Mouse (Mus musculus) cerebellum, adult 2 months (tissue): Measurements from ENCODE around the gene Gpr4. TPM values are rescaled to one million over a fixed set of nuclear protein-coding genes. Genes with fewer than 3 reads are reported as not detected.

ENCODE experiments used
- DNase-seq, 2 experiments: peaks; one replicate each; pipeline ENCODE4 v3.0.0; 2021
- H3K27ac ChIP-seq: fragments of 200-500 bp; 2 replicates; pipeline ENCODE4 v1.5.1; 2012; ENCODE audit warnings: low read length, control low read depth, inconsistent platforms; ENCODE audit not compliant: insufficient read depth
- H3K27me3 ChIP-seq: fragments of 200-500 bp; 2 replicates; pipeline ENCODE4 v1.6.1; 2012; ENCODE audit warnings: inconsistent platforms, mild to moderate bottlenecking, low read length, moderate library complexity; ENCODE audit not compliant: control insufficient read depth, insufficient read depth
- H3K4me1 ChIP-seq: fragments of 200-500 bp; 2 replicates; pipeline ENCODE4 v1.6.1; 2011; ENCODE audit warnings: low read length; ENCODE audit not compliant: control insufficient read depth, insufficient read depth
- H3K4me3 ChIP-seq: fragments of 200-500 bp; replicated peaks from 2 replicates; pipeline ENCODE3; 2011; ENCODE audit warnings: mild to moderate bottlenecking, low read depth, low read length, control low read depth; ENCODE audit not compliant: insufficient read depth
- CTCF ChIP-seq: fragments of 200-500 bp; IDR thresholded peaks from 2 replicates; pipeline ENCODE4 v1.5.1; 2011; ENCODE audit warnings: low read depth, mild to moderate bottlenecking, control low read depth, low read length, moderate library complexity, borderline replicate concordance; ENCODE audit not compliant: insufficient read depth
- POLR2A ChIP-seq: fragments of 200-500 bp; IDR thresholded peaks from 2 replicates; pipeline ENCODE4 v1.6.1; 2011; ENCODE audit warnings: low read length, control low read depth, borderline replicate concordance; ENCODE audit not compliant: insufficient read depth
- WGBS: fragments of 180-500 bp; shearing (Covaris S2); methylation state at CpG from one replicate; pipeline ENCODE4 v1.1.7; 2018; 5-methylcytosine and 5-hydroxymethylcytosine counted together
- polyA plus RNA-seq: library from polyadenylated mRNA; depleted of rRNA; stranded (reverse); fragments of >200 nt; gene quantifications from 2 replicates; pipeline ENCODE4 v1.2.3, GENCODE M21; 2012; rRNA removed

The Gpr4 gene
- polyA plus RNA-seq, 1 experiment, result 5.1 TPM

DNA sequence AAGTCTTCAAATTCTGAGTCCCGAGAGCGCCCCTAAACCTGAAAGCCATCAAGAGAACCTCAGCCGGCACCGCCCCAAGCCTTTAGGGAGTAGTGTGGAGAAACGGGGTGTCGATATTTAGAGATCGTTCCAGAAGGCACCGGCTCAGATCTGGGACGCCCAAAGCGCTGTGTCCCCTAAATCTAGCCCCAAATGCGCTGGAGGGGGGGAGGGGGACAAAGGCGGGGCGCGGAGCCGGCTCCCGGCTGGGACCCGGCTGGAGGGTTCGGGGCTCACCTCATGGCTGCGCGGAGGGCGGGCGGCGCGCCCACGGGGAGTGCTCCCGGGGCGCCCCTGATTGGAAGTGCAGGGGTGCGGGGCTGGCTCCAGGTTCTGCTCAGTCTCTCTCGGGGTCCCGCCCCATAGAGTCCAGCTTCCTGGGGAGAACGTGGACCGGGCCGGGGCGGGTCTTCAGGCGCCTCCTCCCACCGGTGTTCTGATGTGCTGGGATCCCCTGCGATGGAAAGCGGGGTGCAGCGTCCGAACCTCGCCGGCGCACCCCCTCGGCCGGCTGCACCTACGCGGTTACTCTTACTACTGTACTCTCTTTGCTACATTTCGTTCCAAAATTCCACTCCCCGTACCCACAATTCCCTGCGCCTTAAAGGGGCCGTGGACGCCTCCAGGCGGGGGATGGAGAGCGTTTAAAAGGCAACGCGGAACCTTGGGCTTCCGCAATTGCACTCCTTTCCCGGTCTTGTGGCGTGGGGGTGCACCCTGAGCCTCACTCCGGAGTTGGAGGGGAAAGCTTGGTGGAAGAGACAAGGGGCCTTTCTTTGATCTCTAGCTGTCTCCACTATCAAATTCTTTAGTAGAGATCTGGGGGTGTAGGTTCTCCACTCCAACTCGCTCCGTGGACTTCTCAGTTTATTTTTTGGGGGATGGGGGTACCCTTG lies 59.2 kb downstream of the Gpr4 start, which contains the start of gene Vasp:
TSS of gene Vasp (minus strand) at position 580 of the 935 bp plus-strand sequence.
- under 1% methylated on average over 59 of the region's 62 CpGs for WGBS
- H3K4me1 ChIP-seq, result peaks cover 14% of the 10 kb centered on the region
- peak; percentile 85 to 87 for DNase-seq
- TF ChIP-seq CTCF (no peak), POLR2A (peak; percentile 53; the same call in 1 of the 2 replicates)
- H3K4me3 ChIP-seq, result peak within 1 kb of the TSS; percentile 64
- H3K27me3 ChIP-seq, result no peaks in the 10 kb centered on the region
- peak within 1 kb of the TSS; percentile 73 for H3K27ac ChIP-seq

DNA sequence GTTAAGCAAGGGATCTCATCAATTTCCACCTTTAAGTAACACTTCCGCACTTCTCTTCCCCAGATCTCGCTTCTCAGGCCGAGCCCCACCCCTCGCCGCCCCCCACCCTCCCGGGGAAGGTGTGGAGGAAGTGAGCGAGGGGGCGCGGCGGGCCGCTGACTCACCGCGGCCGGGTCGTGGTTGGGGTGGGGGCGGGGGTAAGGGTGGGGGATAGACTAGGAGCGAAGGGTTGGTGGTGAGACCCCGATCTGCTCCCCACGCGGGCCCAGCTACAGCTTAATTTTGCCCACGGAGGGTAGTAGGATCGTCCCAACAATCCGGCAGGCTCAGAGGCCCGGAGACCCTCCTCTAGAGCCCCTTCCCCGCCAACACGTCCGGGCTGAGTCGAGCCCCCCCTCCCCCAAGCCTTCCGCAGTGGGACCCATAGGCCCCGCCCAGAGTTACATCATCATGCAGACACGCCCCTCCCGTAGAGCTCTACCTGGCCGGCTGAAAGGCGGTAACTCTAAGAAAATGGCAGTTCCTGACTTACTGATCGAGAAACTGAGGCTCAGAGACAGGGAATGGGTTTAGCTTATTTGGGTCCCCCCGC lies 59.9 kb downstream of the Gpr4 start:
- under 1% methylated on average over 36 of the region's 36 CpGs for WGBS
- peak; percentile 71 to 75 for DNase-seq
- Histone ChIP-seq H3K4me1 (peaks cover 7% of the 10 kb centered on the region), H3K27ac (peak overlapping the region; percentile 12; the same call in 1 of the 2 replicates), H3K4me3 (peak overlapping the region; percentile 64), H3K27me3 (no peaks in the 10 kb centered on the region)
- no peak for TF ChIP-seq CTCF
- no peak for TF ChIP-seq POLR2A

Other genes with a start within 250 kb of the Gpr4 start
- gene Nanos2, start 225.1 kb upstream of the Gpr4 start, polyA plus RNA-seq, result 2.0 and 2.7 TPM in 2 replicates
- gene Mypop, start 221.3 kb upstream of the Gpr4 start, polyA plus RNA-seq, result 52.6 and 55.3 TPM in 2 replicates
- 37.7 and 41.5 TPM in 2 replicates for gene Irf2bp1, start 208.5 kb upstream of the Gpr4 start, polyA plus RNA-seq
- not detected in 2 replicates for gene Foxa3, start 189.0 kb upstream of the Gpr4 start, polyA plus RNA-seq
- 112 and 113 TPM in 2 replicates for gene Sympk, start 188.2 kb upstream of the Gpr4 start, polyA plus RNA-seq
- 0.10 TPM in 1 of 2 replicates, not detected in the other for gene Rsph6a, start 157.8 kb upstream of the Gpr4 start, polyA plus RNA-seq
- gene Dmwd, start 136.3 kb upstream of the Gpr4 start, polyA plus RNA-seq, result 116 and 117 TPM in 2 replicates
- gene Dmpk, start 128.7 kb upstream of the Gpr4 start, polyA plus RNA-seq, result 38.9 and 40.1 TPM in 2 replicates
- gene Six5, start 117.9 kb upstream of the Gpr4 start, polyA plus RNA-seq, result 3.5 and 4.6 TPM in 2 replicates
- gene Gm4969, start 94.2 kb upstream of the Gpr4 start, polyA plus RNA-seq, result 0.80 and 0.90 TPM in 2 replicates
- 7.6 and 7.9 TPM in 2 replicates for gene Fbxo46, start 92.7 kb upstream of the Gpr4 start, polyA plus RNA-seq
- gene Qpctl, start 63.2 kb upstream of the Gpr4 start, polyA plus RNA-seq, result 15.7 TPM in 2 replicates
- gene Snrpd2, start 62.8 kb upstream of the Gpr4 start, polyA plus RNA-seq, result 87.1 and 88.8 TPM in 2 replicates
- 1.9 and 2.6 TPM in 2 replicates for gene Gipr, start 46.4 kb upstream of the Gpr4 start, polyA plus RNA-seq
- 148 and 176 TPM in 2 replicates for gene Eml2, start 36.1 kb upstream of the Gpr4 start, polyA plus RNA-seq
- gene Opa3, start 15.8 kb downstream of the Gpr4 start, polyA plus RNA-seq, result 39.1 and 40.1 TPM in 2 replicates
- gene Vasp, start 59.3 kb downstream of the Gpr4 start, polyA plus RNA-seq, result 30.8 and 32.9 TPM in 2 replicates
- gene Ppm1n, start 67.5 kb downstream of the Gpr4 start, polyA plus RNA-seq, result 1.1 and 2.0 TPM in 2 replicates
- 96.9 and 101 TPM in 2 replicates for gene Rtn2, start 70.1 kb downstream of the Gpr4 start, polyA plus RNA-seq
- 0.67 and 0.71 TPM in 2 replicates for gene Fosb, start 97.5 kb downstream of the Gpr4 start, polyA plus RNA-seq
- 52.2 and 53.9 TPM in 2 replicates for gene Ercc1, start 132.2 kb downstream of the Gpr4 start, polyA plus RNA-seq
- gene Cd3eap, start 146.9 kb downstream of the Gpr4 start, polyA plus RNA-seq, result 12.6 and 12.7 TPM in 2 replicates
- 4.1 and 4.8 TPM in 2 replicates for gene Ppp1r13l, start 147.2 kb downstream of the Gpr4 start, polyA plus RNA-seq
- gene Ercc2, start 169.5 kb downstream of the Gpr4 start, polyA plus RNA-seq, result 45.0 and 46.3 TPM in 2 replicates
- gene Klc3, start 191.6 kb downstream of the Gpr4 start, polyA plus RNA-seq, result 1.7 and 2.1 TPM in 2 replicates
- 0.08 and 0.11 TPM in 2 replicates for gene Ckm, start 192.2 kb downstream of the Gpr4 start, polyA plus RNA-seq
- 50.3 and 52.8 TPM in 2 replicates for gene Mark4, start 246.3 kb downstream of the Gpr4 start, polyA plus RNA-seq